Comparison of ENCODE assay signal across 11 mouse cellular contexts in genomic region chr13:30254421-30254820, GRCm38 (mm10).
DNase-seq lines count a peak whose midpoint lies in the region; ATAC-seq and TF ChIP-seq lines count a peak whose summit lies in the region.
"Had no signal": no experiment of that assay in that cellular context is flagged by ENCODE, and none has a peak within 500 bp of the region (broad histone marks: within the 10 kb centered on the region; RNA-seq: fewer than 3 reads in every experiment).

No protein-coding gene starts in this region.

- H3K4me1 ChIP-seq in hindbrain, postnatal 0 days (ENCODE audit: insufficient read depth, low read length), result no peaks in the 10 kb centered on the region
- H3K4me1 ChIP-seq in hindbrain, embryonic 10.5 days (replicated peaks), result peaks cover 27% of the 10 kb centered on the region
- H3K4me1 ChIP-seq in midbrain, embryonic 11.5 days (ENCODE audit: control insufficient read depth, insufficient read depth, low read length), result peaks cover 6% of the 10 kb centered on the region; the same call in 1 of the 2 replicates
- H3K4me1 ChIP-seq in midbrain, embryonic 14.5 days (ENCODE audit: control insufficient read depth, insufficient read depth, low read length), result no peaks in the 10 kb centered on the region
- H3K4me1 ChIP-seq in limb, embryonic 10.5 days, result peaks cover 35% of the 10 kb centered on the region

- DNase-seq in hindbrain, postnatal 0 days (ENCODE audit: low spot score), result peak; percentile 35
- DNase-seq in hindbrain, embryonic 10.5 days (ENCODE audit: low spot score), result no peak
- DNase-seq in midbrain, embryonic 11.5 days (ENCODE audit: low spot score, missing footprints), result no peak
- DNase-seq in midbrain, embryonic 14.5 days, result no peak
- no peak for DNase-seq in limb, embryonic 10.5 days (ENCODE audit: low spot score)
- no peak for DNase-seq in yolk sac, embryonic 10.5 days (ENCODE audit: low spot score)
- no peak for DNase-seq in frontal cortex, postnatal 10 days (ENCODE audit: low spot score in 2 of 2)
- DNase-seq: cerebellum, adult 2 months had no signal

- 43% methylated on average over 6 of the region's 6 CpGs for WGBS in hindbrain, postnatal 0 days
- WGBS in hindbrain, embryonic 10.5 days, result 56% methylated on average over 6 of the region's 6 CpGs
- 64% methylated on average over 6 of the region's 6 CpGs for WGBS in midbrain, embryonic 11.5 days
- 64% methylated on average over 6 of the region's 6 CpGs for WGBS in midbrain, embryonic 14.5 days
- 78% methylated on average over 6 of the region's 6 CpGs for WGBS in limb, embryonic 10.5 days

- no peak overlapping the region for H3K4me2 ChIP-seq in hindbrain, postnatal 0 days (ENCODE audit: low read depth, low read length)
- H3K4me2 ChIP-seq in midbrain, embryonic 11.5 days, result no peak overlapping the region
- no peak overlapping the region for H3K4me2 ChIP-seq in midbrain, embryonic 14.5 days (ENCODE audit: low read length)
- H3K4me2 ChIP-seq: embryonic facial prominence, embryonic 12.5 days; forebrain, embryonic 15.5 days; hindbrain, embryonic 14.5 days had no signal

- no peak overlapping the region for H3K4me3 ChIP-seq in hindbrain, postnatal 0 days (ENCODE audit: low read length)
- no peak overlapping the region for H3K4me3 ChIP-seq in hindbrain, embryonic 10.5 days
- no peak overlapping the region for H3K4me3 ChIP-seq in midbrain, embryonic 11.5 days (ENCODE audit: low read depth, low read length)
- no peak overlapping the region for H3K4me3 ChIP-seq in midbrain, embryonic 14.5 days (replicated peaks; ENCODE audit: low read depth, low read length)
- no peak overlapping the region for H3K4me3 ChIP-seq in limb, embryonic 10.5 days
- H3K4me3 ChIP-seq: embryonic facial prominence, embryonic 12.5 days; forebrain, embryonic 15.5 days had no signal

- no peaks in the 10 kb centered on the region for H3K9me3 ChIP-seq in hindbrain, postnatal 0 days (ENCODE audit: low read length)
- H3K9me3 ChIP-seq in hindbrain, embryonic 10.5 days, result no peaks in the 10 kb centered on the region
- H3K9me3 ChIP-seq in midbrain, embryonic 11.5 days (ENCODE audit: control insufficient read depth, low read length), result no peaks in the 10 kb centered on the region
- H3K9me3 ChIP-seq in midbrain, embryonic 14.5 days (ENCODE audit: control insufficient read depth, low read length), result no peaks in the 10 kb centered on the region
- no peaks in the 10 kb centered on the region for H3K9me3 ChIP-seq in limb, embryonic 10.5 days (replicated peaks)
- H3K9me3 ChIP-seq: embryonic facial prominence, embryonic 12.5 days; forebrain, embryonic 15.5 days had no signal

- no peak overlapping the region for H3K27ac ChIP-seq in hindbrain, postnatal 0 days
- H3K27ac ChIP-seq in hindbrain, embryonic 10.5 days, result no peak overlapping the region; the same call in 1 of the 2 replicates
- H3K27ac ChIP-seq in midbrain, embryonic 11.5 days (ENCODE audit: low read depth, low read length), result 0 out of 2 replicates have a peak overlapping the region, but pooled peaks have one; percentile 11
- H3K27ac ChIP-seq in midbrain, embryonic 14.5 days (replicated peaks; ENCODE audit: low read depth, low read length), result no peak overlapping the region
- H3K27ac ChIP-seq in limb, embryonic 10.5 days, result 0 out of 2 replicates have a peak overlapping the region, but pooled peaks have one; percentile 58
- H3K27ac ChIP-seq: hindbrain, embryonic 14.5 days had no signal

- H3K9ac ChIP-seq in hindbrain, postnatal 0 days (replicated peaks; ENCODE audit: low read length), result no peak overlapping the region
- H3K9ac ChIP-seq in midbrain, embryonic 11.5 days (ENCODE audit: low read length), result no peak overlapping the region
- H3K9ac ChIP-seq in midbrain, embryonic 14.5 days (replicated peaks; ENCODE audit: low read length), result no peak overlapping the region
- H3K9ac ChIP-seq: embryonic facial prominence, embryonic 12.5 days; forebrain, embryonic 15.5 days; hindbrain, embryonic 14.5 days had no signal

- H3K27me3 ChIP-seq in hindbrain, postnatal 0 days (ENCODE audit: insufficient read depth, low read length), result no peaks in the 10 kb centered on the region
- no peaks in the 10 kb centered on the region for H3K27me3 ChIP-seq in hindbrain, embryonic 10.5 days (ENCODE audit: insufficient read depth, poor library complexity, severe bottlenecking)
- H3K27me3 ChIP-seq in midbrain, embryonic 11.5 days (ENCODE audit: control insufficient read depth, insufficient read depth, low read length), result no peaks in the 10 kb centered on the region
- H3K27me3 ChIP-seq in midbrain, embryonic 14.5 days (ENCODE audit: control insufficient read depth, insufficient read depth, low read length), result no peaks in the 10 kb centered on the region
- H3K27me3 ChIP-seq in limb, embryonic 10.5 days (ENCODE audit: low read depth, poor library complexity, severe bottlenecking), result no peaks in the 10 kb centered on the region
- H3K27me3 ChIP-seq: embryonic facial prominence, embryonic 12.5 days; forebrain, embryonic 15.5 days had no signal

- no peaks in the 10 kb centered on the region for H3K36me3 ChIP-seq in hindbrain, postnatal 0 days (ENCODE audit: insufficient read depth, low read length)
- H3K36me3 ChIP-seq in hindbrain, embryonic 10.5 days, result no peaks in the 10 kb centered on the region
- H3K36me3 ChIP-seq in midbrain, embryonic 11.5 days (ENCODE audit: control insufficient read depth, insufficient read depth, low read length), result no peaks in the 10 kb centered on the region
- H3K36me3 ChIP-seq in midbrain, embryonic 14.5 days (ENCODE audit: control insufficient read depth, insufficient read depth, low read length), result no peaks in the 10 kb centered on the region
- H3K36me3 ChIP-seq in limb, embryonic 10.5 days, result no peaks in the 10 kb centered on the region
- H3K36me3 ChIP-seq: embryonic facial prominence, embryonic 12.5 days; forebrain, embryonic 15.5 days had no signal

- no peak for TF ChIP-seq CTCF in hindbrain, postnatal 0 days (IDR thresholded peaks at IDR 0.05; ENCODE audit: low read depth)

- peak; percentile 41; the same call in 1 of the 2 replicates for ATAC-seq in hindbrain, postnatal 0 days
- ATAC-seq in midbrain, embryonic 11.5 days (ENCODE audit: low FRiP score), result no peak
- ATAC-seq in midbrain, embryonic 14.5 days (ENCODE audit: low FRiP score, low TSS enrichment), result no peak

Comparison
In these comparisons a context has a peak if more than half of its experiments do, and no peak if none do; other contexts are left out.
1. H3K27ac ChIP-seq: peak in midbrain, embryonic 11.5 days (single experiment) and limb, embryonic 10.5 days (single experiment); none in hindbrain, postnatal 0 days (single experiment), hindbrain, embryonic 10.5 days (single experiment) and midbrain, embryonic 14.5 days (single experiment).